Mouse (Mus musculus) right cerebral cortex, adult 18-20 months (tissue): Measurements from ENCODE around the gene Gm128.

Experiments used
- DNase-seq: peaks from one replicate; pipeline ENCODE4 v3.0.0; 2022; ENCODE audit warnings: mixed read lengths

The Gm128 gene

GRCm38 (mm10) chr3:95267855-95268254, 26.5 kb upstream of the Gm128 start:
- DNase-seq: no peak

DNA sequence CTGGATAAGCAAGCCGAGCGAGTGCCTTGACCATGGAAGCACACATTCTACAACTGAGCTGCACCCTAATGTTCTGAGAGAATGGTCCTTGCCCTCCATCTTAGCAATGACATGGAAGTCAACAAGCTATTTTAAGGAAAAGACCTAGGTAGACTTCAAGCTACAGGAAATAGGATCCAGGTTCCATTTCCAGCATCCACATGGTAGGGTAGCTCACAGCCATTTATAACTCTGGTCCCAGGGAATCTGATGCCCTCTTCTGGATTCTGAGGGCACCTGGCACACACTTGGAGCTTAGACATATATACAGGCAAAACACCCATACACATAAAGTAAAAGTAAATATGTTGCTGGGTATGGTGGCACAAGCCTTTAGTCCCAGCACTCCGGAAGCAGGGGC, 24.7 kb upstream of the Gm128 start:
- DNase-seq: no peak

- DNase-seq: no peak
Observed at GRCm38 (mm10) chr3:95264724-95265123, 23.3 kb upstream of the Gm128 start.

DNA sequence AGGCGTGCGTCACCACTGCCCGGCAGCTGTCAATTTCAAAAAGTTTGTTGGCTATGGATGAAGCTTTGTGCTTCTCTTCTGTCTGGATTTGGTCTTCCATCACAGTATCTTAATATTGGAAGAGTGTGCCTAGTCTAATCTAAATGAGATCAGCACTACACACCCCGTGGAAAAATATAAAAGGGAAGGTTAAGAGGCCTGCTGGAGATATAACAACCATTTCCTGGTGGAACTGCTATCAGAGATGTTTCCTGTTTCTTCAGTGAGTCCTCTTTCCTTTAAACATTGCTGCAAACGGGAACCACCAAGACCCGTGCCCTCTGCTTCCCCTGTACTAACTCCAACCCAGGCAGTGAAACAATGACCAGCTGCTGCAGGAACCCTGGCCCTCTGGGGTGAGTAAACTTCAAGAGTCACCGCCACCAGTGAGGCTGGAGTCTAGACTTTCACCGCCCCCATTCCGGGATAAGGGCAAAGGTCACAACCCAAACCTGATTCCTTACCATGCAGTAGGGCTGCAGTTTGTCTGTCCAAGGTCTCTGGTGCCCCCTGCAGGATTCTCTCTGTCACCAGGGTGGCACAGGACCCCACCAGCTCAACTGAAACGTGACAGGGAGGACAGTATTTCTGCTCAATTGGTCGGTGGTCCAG, 21.8 kb upstream of the Gm128 start:
- DNase-seq: peak; percentile 35

- no peak for DNase-seq
Observed at GRCm38 (mm10) chr3:95261975-95262374, 20.6 kb upstream of the Gm128 start.

DNA sequence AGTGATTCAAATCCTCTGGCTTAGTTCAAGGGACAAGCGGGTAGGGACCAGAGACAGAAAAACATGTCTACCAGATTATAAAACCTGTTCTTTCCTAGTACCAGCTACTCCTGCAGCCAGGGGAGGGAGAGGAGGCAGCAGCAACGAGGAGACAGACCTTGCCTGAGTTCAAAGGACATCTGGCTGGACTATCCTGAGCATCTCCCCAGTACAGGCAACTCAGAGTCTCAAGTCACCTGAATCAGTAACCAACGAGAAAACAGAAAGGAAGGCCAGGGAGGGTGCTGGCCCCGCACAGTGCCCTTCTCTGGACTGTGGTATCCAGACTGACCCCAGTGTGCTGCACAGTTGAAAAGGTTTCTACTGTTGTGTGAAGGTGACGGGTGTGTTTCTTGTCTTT, 15.5 kb upstream of the Gm128 start:
- no peak for DNase-seq

GRCm38 (mm10) chr3:95250783-95251424, 9.5 kb upstream of the Gm128 start, which contains the start of gene Bnipl:
Gene Bnipl (minus strand): TSS chr3:95251193.
- DNase-seq: no peak

GRCm38 (mm10) chr3:95250361-95250760, 9.0 kb upstream of the Gm128 start:
- no peak for DNase-seq

GRCm38 (mm10) chr3:95247660-95248336, 6.4 kb upstream of the Gm128 start:
- DNase-seq: no peak

GRCm38 (mm10) chr3:95246465-95247231, 5.2 kb upstream of the Gm128 start:
- DNase-seq: peak; percentile 71

DNA sequence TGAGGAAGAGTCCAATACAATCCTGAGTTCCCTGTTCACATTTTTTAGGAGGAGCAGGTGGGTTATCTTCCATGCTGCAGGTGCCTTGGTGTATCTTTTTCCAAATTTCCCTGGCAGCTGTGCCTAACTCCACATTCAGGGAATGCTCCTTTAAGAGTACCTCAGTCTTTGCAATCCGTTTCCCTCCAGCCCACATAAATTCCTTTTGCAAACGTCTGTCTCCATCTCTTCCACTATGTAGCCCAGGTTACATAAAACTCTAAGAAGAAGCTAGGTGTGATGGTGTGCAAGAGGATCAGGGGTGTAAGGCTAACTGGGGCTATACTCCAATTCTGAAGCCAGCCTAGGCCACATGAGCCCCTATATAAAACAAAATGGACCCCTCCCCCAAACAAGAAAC, 1.7 kb upstream of the Gm128 start:
- no peak for DNase-seq

DNA sequence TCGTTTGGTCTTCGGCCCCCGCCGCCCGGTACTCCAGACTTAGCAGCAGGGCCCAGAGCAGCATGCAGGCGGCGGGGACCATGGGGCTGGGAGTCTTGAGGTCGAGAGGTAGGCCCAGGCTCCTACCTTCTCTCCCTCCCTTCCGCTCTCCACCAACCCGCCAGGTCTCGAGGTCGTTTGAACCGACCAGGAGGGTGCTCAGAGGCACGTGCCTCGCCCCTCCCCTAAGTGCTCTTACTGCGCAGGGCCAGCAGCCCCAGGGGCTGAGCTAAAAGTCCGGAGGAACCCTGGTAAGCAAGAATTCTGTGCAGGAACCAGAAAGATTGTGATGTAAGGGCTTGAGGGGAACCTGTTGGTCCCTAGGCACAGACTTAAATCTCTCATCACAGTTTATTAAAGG, 498 bp downstream of the Gm128 start:
- no peak for DNase-seq

DNA sequence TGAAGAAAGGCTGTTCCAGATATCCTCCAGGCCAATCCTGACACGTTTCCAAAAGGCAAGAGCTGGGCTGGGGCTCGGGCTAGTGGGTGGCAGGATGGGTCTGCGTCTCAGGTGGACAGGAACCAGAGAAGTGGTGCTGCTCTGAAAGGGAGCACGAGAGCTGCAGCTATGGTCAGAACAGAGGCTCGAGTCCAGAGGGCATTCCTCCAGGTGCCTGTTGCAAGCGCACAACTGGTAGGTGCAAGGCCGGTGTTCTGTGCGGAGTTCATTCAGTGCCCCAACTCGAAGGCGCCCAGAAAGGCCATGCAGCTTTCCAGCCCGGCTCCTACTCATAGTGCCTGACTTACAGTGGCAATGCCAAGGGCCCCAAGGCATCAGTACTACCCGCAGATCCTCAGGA, 1.4 kb downstream of the Gm128 start:
- DNase-seq: no peak

- no peak for DNase-seq
Observed at GRCm38 (mm10) chr3:95239022-95239421, 2.4 kb downstream of the Gm128 start.

DNA sequence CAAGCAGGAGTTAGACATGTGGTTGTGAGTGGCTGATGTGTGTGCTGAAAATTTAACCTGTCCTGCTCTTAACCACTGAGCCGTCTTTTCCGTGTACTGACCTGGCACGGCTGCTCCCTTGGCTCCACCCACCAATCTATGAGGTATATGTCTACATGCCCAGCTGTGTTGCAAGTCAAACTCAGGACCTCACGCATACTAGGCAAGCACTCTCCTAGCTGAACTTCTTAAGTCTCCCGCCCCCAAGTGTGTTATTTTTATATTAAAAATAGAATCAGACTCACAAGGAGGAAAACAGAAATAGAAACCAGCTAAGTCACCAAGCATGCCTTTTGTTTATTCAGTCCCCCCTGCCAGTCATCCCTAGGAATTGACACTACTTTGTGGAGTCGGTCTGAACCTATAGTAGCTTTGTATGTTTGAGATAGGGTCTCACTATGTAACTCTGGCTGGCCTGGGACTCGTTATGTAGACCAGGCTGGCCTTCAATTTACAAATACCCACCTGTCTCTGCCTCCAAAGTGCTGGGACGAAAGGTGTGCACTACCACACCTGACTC, 3.8 kb downstream of the Gm128 start:
- DNase-seq: no peak

DNA sequence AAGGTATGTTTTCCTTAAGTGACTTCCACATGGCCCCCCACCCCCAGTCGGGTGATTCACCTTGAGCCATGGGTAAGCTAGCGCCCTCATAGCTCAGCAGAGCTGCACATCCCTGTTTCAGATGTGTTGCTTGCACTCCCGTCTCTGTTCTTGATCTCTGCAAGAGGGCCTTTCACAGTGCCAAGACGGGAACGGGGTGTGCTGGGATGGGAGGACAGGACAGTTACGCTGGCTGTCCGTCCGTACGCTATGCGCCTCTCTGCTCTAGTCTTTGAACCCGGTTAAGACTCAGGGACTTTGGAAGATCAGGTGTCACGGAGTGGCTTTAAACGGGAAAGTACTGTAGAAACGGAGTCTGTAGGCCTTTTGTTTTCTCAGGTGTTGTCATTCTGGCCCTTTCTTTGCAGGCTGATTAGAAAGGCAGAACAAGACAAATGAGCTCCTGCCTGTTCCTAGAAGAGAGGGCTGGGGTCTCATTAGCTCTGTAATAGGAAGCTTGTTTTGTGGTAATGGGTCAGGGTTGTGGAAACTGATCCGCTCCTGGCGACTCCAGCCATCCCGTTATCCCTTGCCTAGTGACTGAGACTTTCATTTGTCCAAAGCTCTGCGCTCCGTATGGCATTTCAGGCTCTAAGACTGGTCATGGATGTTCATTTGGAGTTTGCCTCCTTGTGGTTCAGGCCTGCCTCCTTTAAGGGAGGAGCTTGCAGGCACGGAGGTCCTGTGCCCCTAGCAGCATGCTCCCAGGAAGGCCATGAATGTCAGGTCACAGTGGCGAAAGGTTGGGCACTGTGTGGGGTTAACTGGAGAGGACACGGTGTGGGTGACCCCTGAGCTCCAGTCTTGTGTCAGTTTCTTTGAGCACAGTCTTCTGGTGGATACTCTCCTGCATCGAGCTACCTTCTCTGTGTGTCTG, 5.8 kb downstream of the Gm128 start:
- no peak for DNase-seq

GRCm38 (mm10) chr3:95233303-95233980, 8.0 kb downstream of the Gm128 start:
- no peak for DNase-seq

DNA sequence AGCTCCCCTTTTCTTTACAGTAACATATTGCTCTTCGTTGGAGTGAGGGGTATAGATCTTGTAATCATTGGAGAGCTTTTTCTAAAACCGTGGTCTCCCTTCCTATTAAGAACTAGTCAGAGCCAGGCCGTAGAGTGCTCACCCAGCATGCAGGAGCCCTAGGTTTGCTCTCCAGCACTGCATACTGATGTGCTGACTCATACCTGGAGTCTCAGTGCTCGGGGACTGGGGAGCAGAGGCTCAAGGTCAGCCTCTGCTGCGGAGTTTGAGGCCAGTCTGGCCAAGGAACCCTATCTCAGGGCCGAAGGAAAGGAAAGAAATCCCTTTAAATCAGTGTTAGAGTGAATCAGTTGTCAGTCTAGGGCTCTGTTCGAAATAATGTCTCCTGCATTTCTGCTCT, 8.6 kb downstream of the Gm128 start:
- DNase-seq: no peak

GRCm38 (mm10) chr3:95231298-95232221, 9.8 kb downstream of the Gm128 start, which contains the start of gene Mllt11:
Gene Mllt11 (minus strand): TSS chr3:95232171.
- DNase-seq: no peak
